Mouse (Mus musculus) cortical plate, adult 2 months (tissue): ENCODE measurements at regions not wholly inside any gene's neighbourhood (a gene's known extent, or its start where the extent isn't known, plus 50 kb on each side); places are given as distances from the start of the nearest gene placed in this dataset.

Source experiments
- H3K27ac ChIP-seq: fragments of 200-500 bp; 2 replicates; pipeline ENCODE4 v1.5.1; 2012; ENCODE audit warnings: low read length, control low read depth, inconsistent platforms; ENCODE audit not compliant: insufficient read depth
- H3K4me1 ChIP-seq: fragments of 200-500 bp; 2 replicates; pipeline ENCODE4 v1.6.1; 2011; ENCODE audit warnings: low read length; ENCODE audit not compliant: control insufficient read depth, insufficient read depth
- H3K4me3 ChIP-seq: fragments of 200-500 bp; 2 replicates; pipeline ENCODE4 v1.5.1; 2011; ENCODE audit warnings: mild to moderate bottlenecking, low read length, control low read depth; ENCODE audit not compliant: insufficient read depth
- CTCF ChIP-seq: fragments of 200-500 bp; IDR thresholded peaks from 2 replicates; pipeline ENCODE4 v1.5.1; 2011; ENCODE audit warnings: mild to moderate bottlenecking, control low read depth, low read length; ENCODE audit not compliant: insufficient read depth; ENCODE audit errors: extremely low read depth
- POLR2A ChIP-seq: fragments of 200-500 bp; IDR thresholded peaks from 2 replicates; pipeline ENCODE4 v1.6.1; 2011; ENCODE audit warnings: mild to moderate bottlenecking, low read length, control low read depth; ENCODE audit not compliant: insufficient read depth; ENCODE audit errors: extremely low read depth

DNA sequence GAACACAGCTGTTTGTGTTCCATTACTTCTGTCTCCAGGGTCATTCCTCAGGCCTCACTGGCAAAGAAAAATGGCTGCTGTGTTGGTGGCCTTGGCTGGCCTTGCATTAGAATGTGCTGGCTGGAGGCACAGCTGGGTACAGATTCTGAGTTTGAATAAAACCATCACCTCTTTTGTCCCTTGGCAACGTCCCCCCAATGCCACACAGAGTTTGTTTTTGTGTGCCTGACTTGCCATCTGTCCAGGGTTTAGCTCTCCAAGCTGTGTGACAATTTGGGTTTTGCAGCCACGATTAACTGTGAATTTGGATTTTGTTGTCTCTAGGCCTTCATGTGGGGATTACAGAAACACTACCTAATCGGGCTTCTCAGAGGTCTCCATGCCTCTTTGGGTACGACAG, 76.6 kb upstream of the Zfp831 start:
- H3K27ac ChIP-seq, result no peak overlapping the region
- H3K4me1 ChIP-seq, result peaks cover 3% of the 10 kb centered on the region
- no peak overlapping the region for H3K4me3 ChIP-seq
- TF ChIP-seq CTCF, result no peak
- no peak for TF ChIP-seq POLR2A

DNA sequence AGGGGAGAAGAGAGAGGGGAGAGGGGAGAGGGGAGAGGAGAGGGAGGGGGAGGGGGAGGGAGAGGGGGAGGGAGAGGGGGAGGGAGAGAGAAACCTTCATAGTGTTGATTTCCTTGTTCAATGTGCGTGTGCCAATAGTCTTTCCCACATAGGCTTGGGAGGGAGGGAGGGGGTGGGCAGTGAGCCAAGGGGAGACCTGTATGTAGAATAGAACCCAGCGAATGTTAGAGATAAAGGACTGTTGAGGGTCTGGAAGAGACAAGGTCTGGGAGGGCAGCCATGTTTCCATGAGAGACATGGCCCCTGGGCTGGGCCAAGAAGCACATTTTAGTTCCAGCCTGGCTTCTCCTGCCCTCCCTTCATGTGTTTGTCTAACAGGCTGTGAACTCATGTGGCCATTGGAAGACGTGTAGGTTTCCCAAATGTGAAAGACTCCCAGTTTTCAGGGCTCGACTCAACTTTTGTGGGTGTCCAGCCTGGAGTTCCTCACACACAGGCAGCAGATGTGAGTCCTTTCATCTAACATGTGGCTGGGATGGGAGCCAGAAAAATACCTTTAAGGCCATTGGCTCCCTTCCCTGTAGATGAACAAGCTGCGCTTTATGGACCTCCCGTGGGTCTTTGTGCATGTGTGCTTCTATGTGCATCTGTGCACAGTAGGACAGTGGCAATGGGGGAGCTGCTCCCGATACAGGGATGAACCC, 68.4 kb upstream of the Zfp831 start:
- H3K27ac ChIP-seq, result no peak overlapping the region
- TF ChIP-seq CTCF, result no peak
- TF ChIP-seq POLR2A, result no peak
- H3K4me1 ChIP-seq, result no peaks in the 10 kb centered on the region
- H3K4me3 ChIP-seq, result no peak overlapping the region

- Histone ChIP-seq H3K4me1 (no peaks in the 10 kb centered on the region), H3K4me3 (no peak overlapping the region), H3K27ac (no peak overlapping the region)
- TF ChIP-seq POLR2A (no peak), CTCF (no peak)
These were observed 67.8 kb upstream of the Zfp831 start for GRCm38 (mm10) chr2:174575546-174575945.

GRCm38 (mm10) chr2:174580906-174581703, 62.2 kb upstream of the Zfp831 start:
- H3K4me1 ChIP-seq, result no peaks in the 10 kb centered on the region; the same call in 1 of the 2 replicates
- no peak overlapping the region for H3K27ac ChIP-seq
- H3K4me3 ChIP-seq, result no peak overlapping the region
- no peak for TF ChIP-seq POLR2A
- no peak for TF ChIP-seq CTCF

GRCm38 (mm10) chr2:174584272-174584671, 59.1 kb upstream of the Zfp831 start:
- TF ChIP-seq CTCF (no peak), POLR2A (no peak)
- H3K4me3 ChIP-seq, result no peak overlapping the region
- H3K4me1 ChIP-seq, result no peaks in the 10 kb centered on the region; the same call in 1 of the 2 replicates
- no peak overlapping the region for H3K27ac ChIP-seq
